Comparison of ENCODE assay signal across 20 mouse cellular contexts in the genomic region with DNA sequence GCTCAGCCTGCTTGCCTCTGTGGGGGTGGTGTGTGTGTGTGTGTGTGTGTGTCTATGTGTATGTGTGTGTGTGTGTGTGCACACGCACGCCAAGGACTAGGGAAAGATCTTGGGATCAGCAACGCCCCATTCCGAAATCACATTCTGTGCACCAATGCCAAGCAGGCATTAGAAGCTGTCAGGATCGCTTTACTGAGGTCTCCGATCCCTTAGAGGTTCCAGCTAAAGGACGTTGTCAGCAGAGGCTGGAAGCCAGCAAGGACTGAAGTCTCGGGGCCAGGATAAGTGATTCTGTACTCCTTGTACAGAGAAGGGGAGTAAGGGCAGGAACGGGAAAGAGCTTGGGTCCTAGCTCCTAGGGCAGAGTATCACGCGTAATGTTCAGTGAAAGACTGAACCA. TPM values are rescaled to one million over a fixed set of nuclear protein-coding genes. Genes with fewer than 3 reads are reported as not detected.
DNase-seq lines count a peak whose midpoint lies in the region; ATAC-seq and TF ChIP-seq lines count a peak whose summit lies in the region.
"Had no signal": no experiment of that assay in that cellular context is flagged by ENCODE, and none has a peak within 500 bp of the region (broad histone marks: within the 10 kb centered on the region; RNA-seq: fewer than 3 reads in every experiment).

No protein-coding gene starts in this region.

- H3K27me3 ChIP-seq in embryonic facial prominence, embryonic 14.5 days (replicated peaks; ENCODE audit: control insufficient read depth, insufficient read depth, low read length): no peaks in the 10 kb centered on the region
- no peaks in the 10 kb centered on the region for H3K27me3 ChIP-seq in lung, postnatal 0 days (replicated peaks; ENCODE audit: insufficient read depth, low read length)
- H3K27me3 ChIP-seq: forebrain, embryonic 12.5 days; hindbrain, embryonic 12.5 days had no signal

- no peak; the same call in 1 of the 2 replicates for ATAC-seq in embryonic facial prominence, embryonic 14.5 days (ENCODE audit: low read depth)
- ATAC-seq in lung, postnatal 0 days: no peak
- ATAC-seq: forebrain, embryonic 16.5 days; hindbrain, embryonic 16.5 days had no signal

- H3K27ac ChIP-seq in embryonic facial prominence, embryonic 14.5 days (replicated peaks; ENCODE audit: low read depth, low read length): peak overlapping the region; percentile 19; the same call in 1 of the 2 replicates
- no peak overlapping the region for H3K27ac ChIP-seq in lung, postnatal 0 days (ENCODE audit: low read length)
- H3K27ac ChIP-seq: forebrain, embryonic 12.5 days; hindbrain, embryonic 12.5 days had no signal

- TF ChIP-seq EP300 in lung, postnatal 0 days (IDR thresholded peaks at IDR 0.05): no peak

- H3K9me3 ChIP-seq in embryonic facial prominence, embryonic 14.5 days (ENCODE audit: control insufficient read depth, low read length): no peaks in the 10 kb centered on the region
- H3K9me3 ChIP-seq in lung, postnatal 0 days (ENCODE audit: low read length): no peaks in the 10 kb centered on the region
- H3K9me3 ChIP-seq: forebrain, embryonic 12.5 days; hindbrain, embryonic 12.5 days had no signal

- WGBS in embryonic facial prominence, embryonic 14.5 days: 70% methylated on average over 11 of the region's 11 CpGs
- WGBS in lung, postnatal 0 days: 82% methylated on average over 11 of the region's 11 CpGs

- H3K4me1 ChIP-seq in embryonic facial prominence, embryonic 14.5 days (ENCODE audit: control insufficient read depth, insufficient read depth, low read length): peaks cover 29% of the 10 kb centered on the region
- H3K4me1 ChIP-seq in lung, postnatal 0 days (ENCODE audit: insufficient read depth, low read depth, low read length): peaks cover 14% of the 10 kb centered on the region; the same call in 1 of the 2 replicates

- H3K9ac ChIP-seq in embryonic facial prominence, embryonic 14.5 days (ENCODE audit: low read depth, low read length): no peak overlapping the region
- H3K9ac ChIP-seq in lung, postnatal 0 days (replicated peaks; ENCODE audit: low read depth): no peak overlapping the region
- H3K9ac ChIP-seq: forebrain, embryonic 12.5 days; hindbrain, embryonic 12.5 days had no signal

- H3K4me3 ChIP-seq in embryonic facial prominence, embryonic 14.5 days (ENCODE audit: low read depth, low read length): no peak overlapping the region
- no peak overlapping the region for H3K4me3 ChIP-seq in lung, postnatal 0 days (ENCODE audit: low read depth, low read length)
- H3K4me3 ChIP-seq: forebrain, embryonic 12.5 days; hindbrain, embryonic 12.5 days had no signal

- no peak overlapping the region for H3K4me2 ChIP-seq in embryonic facial prominence, embryonic 14.5 days (ENCODE audit: low read depth, low read length)
- no peak overlapping the region for H3K4me2 ChIP-seq in lung, postnatal 0 days (replicated peaks; ENCODE audit: low read depth, low read length)
- H3K4me2 ChIP-seq: forebrain, embryonic 12.5 days; hindbrain, embryonic 12.5 days had no signal

- peaks cover 59% of the 10 kb centered on the region for H3K36me3 ChIP-seq in embryonic facial prominence, embryonic 14.5 days (ENCODE audit: control insufficient read depth, insufficient read depth, low read length)
- H3K36me3 ChIP-seq in lung, postnatal 0 days (ENCODE audit: insufficient read depth, low read length): peaks cover 11% of the 10 kb centered on the region; the same call in 1 of the 2 replicates

- TF ChIP-seq CTCF in lung, postnatal 0 days (IDR thresholded peaks at IDR 0.05): no peak

- peak; percentile 74 for DNase-seq in gastrocnemius, adult 18-20 months (ENCODE audit: low spot score)
- DNase-seq in gastrocnemius, postnatal 10 days: no peak
- DNase-seq in embryonic facial prominence, embryonic 14.5 days (ENCODE audit: low spot score): no peak
- peak; percentile 50 for DNase-seq in gastrocnemius, postnatal 25 days
- DNase-seq in lung, postnatal 0 days (ENCODE audit: low spot score): no peak
- DNase-seq in spleen, adult 18-20 months: no peak
- DNase-seq in adrenal gland, adult (ENCODE audit: inconsistent age in 2 of 2, low spot score in 1 of 2): no peak
- DNase-seq: adrenal gland, postnatal 14 days; cerebellum, adult 11-12 months; cerebellum, adult 9-10 months; cerebellum, postnatal 25 days; heart, adult 11 months; heart, postnatal 10 days; heart, postnatal 4 days had no signal

RNA-seq across cellular contexts. Expression of a gene that starts 51.9 kb away (rescaled TPM):
- 10 to 100 TPM; 66.3 to 72.1 TPM for total RNA-seq in gastrocnemius, adult 18-20 months (2021)
- 100 to 1,000 TPM; 117 to 125 TPM for total RNA-seq in gastrocnemius, postnatal 10 days (2021)
- polyA plus RNA-seq in embryonic facial prominence, embryonic 14.5 days (2014; fragmentation: Nextera tagmentation; extraction: Ambion mirVana): 121 and 126 TPM in 2 replicates
- 10 to 100 TPM; 63.6 to 64.1 TPM for total RNA-seq in gastrocnemius, postnatal 25 days (2021)
- polyA plus RNA-seq in lung, postnatal 0 days (2015; fragmentation: Nextera tagmentation; extraction: Ambion mirVana): 81.3 and 92.2 TPM in 2 replicates

RNA-seq across cellular contexts. Expression of a gene that starts 51.9 kb away (rescaled TPM):
- under 1 TPM; 0.66 to 0.73 TPM for total RNA-seq in gastrocnemius, adult 18-20 months (2021)
- under 1 TPM in 1 of 2 experiments, not detected in 1; 0.50 TPM for total RNA-seq in gastrocnemius, postnatal 10 days (2021)
- 1.5 and 1.9 TPM in 2 replicates for polyA plus RNA-seq in embryonic facial prominence, embryonic 14.5 days (2014; fragmentation: Nextera tagmentation; extraction: Ambion mirVana)
- total RNA-seq in gastrocnemius, postnatal 25 days (2021): under 1 TPM; 0.31 to 0.64 TPM
- 2.4 and 3.2 TPM in 2 replicates for polyA plus RNA-seq in lung, postnatal 0 days (2015; fragmentation: Nextera tagmentation; extraction: Ambion mirVana)
- polyA plus RNA-seq: C2C12; cortical plate, adult 2 months had no signal

Comparison
In these comparisons a context has a peak if more than half of its experiments do, and no peak if none do; other contexts are left out.
1. DNase-seq: peak in gastrocnemius, adult 18-20 months (single experiment) and gastrocnemius, postnatal 25 days (single experiment); none in gastrocnemius, postnatal 10 days (single experiment), embryonic facial prominence, embryonic 14.5 days (single experiment), lung, postnatal 0 days (single experiment), spleen, adult 18-20 months (0 of 2) and adrenal gland, adult (0 of 2).